Mouse (Mus musculus) brain, adult 2 months (tissue): ENCODE measurements at regions not wholly inside any gene's neighbourhood (a gene's known extent, or its start where the extent isn't known, plus 50 kb on each side); places are given as distances from the start of the nearest gene placed in this dataset.

Source experiments
- DNase-seq: peaks from one replicate; pipeline ENCODE4 v3.0.0; 2011; ENCODE audit warnings: low read depth, low spot score

GRCm38 (mm10) chr12:70752266-70752910 lies 72.9 kb upstream of the Frmd6 start:
- peak; percentile 55 for DNase-seq

- no peak for DNase-seq
Measured at GRCm38 (mm10) chr12:70752911-70753290, 72.4 kb upstream of the Frmd6 start.

GRCm38 (mm10) chr12:70753458-70753857 lies 71.9 kb upstream of the Frmd6 start:
- DNase-seq: peak; percentile 37

GRCm38 (mm10) chr12:70758080-70758479 lies 67.2 kb upstream of the Frmd6 start:
- no peak for DNase-seq

- DNase-seq: no peak
Measured at GRCm38 (mm10) chr12:70763542-70763941, 61.8 kb upstream of the Frmd6 start.

GRCm38 (mm10) chr12:70766319-70766718 lies 59.0 kb upstream of the Frmd6 start:
- DNase-seq: no peak

GRCm38 (mm10) chr12:70767959-70768358 lies 57.4 kb upstream of the Frmd6 start:
- DNase-seq: no peak

GRCm38 (mm10) chr12:70768745-70769144 lies 56.6 kb upstream of the Frmd6 start:
- DNase-seq: no peak

- no peak for DNase-seq
Measured at GRCm38 (mm10) chr12:70769538-70770176, 55.7 kb upstream of the Frmd6 start.

- no peak for DNase-seq
Measured at GRCm38 (mm10) chr12:70774006-70774405, 51.3 kb upstream of the Frmd6 start.

- no peak for DNase-seq
Measured at GRCm38 (mm10) chr12:70774816-70775591, 50.3 kb upstream of the Frmd6 start.
